In genomic region chr10:21684286-21685013, GRCm38 (mm10) we compare ENCODE assay signal across 13 mouse cellular contexts.
DNase-seq lines count a peak whose midpoint lies in the region; ATAC-seq lines count a peak whose summit lies in the region.
"Had no signal": no experiment of that assay in that cellular context is flagged by ENCODE, and none has a peak within 500 bp of the region (broad histone marks: within the 10 kb centered on the region; RNA-seq: fewer than 3 reads in every experiment).

No protein-coding gene starts in this region.

- no peak overlapping the region for H3K4me3 ChIP-seq in liver, embryonic 12.5 days
- H3K4me3 ChIP-seq: midbrain, embryonic 12.5 days; stomach, embryonic 15.5 days had no signal

- H3K4me2 ChIP-seq in liver, embryonic 12.5 days, result no peak overlapping the region
- H3K4me2 ChIP-seq: midbrain, embryonic 12.5 days; stomach, embryonic 15.5 days had no signal

- WGBS in liver, embryonic 12.5 days (ENCODE audit: insufficient replicate concordance), result 40% methylated on average over 9 of the region's 9 CpGs

- ATAC-seq in liver, embryonic 12.5 days, result no peak

- H3K4me1 ChIP-seq in liver, embryonic 12.5 days, result peaks cover 26% of the 10 kb centered on the region
- H3K4me1 ChIP-seq: stomach, embryonic 15.5 days had no signal

- H3K27ac ChIP-seq in liver, embryonic 12.5 days, result no peak overlapping the region
- H3K27ac ChIP-seq: liver, embryonic 14.5 days; midbrain, embryonic 12.5 days; stomach, embryonic 15.5 days had no signal

- no peaks in the 10 kb centered on the region for H3K36me3 ChIP-seq in liver, embryonic 12.5 days
- H3K36me3 ChIP-seq: midbrain, embryonic 12.5 days; stomach, embryonic 15.5 days had no signal

- no peaks in the 10 kb centered on the region for H3K27me3 ChIP-seq in liver, embryonic 12.5 days (replicated peaks)
- H3K27me3 ChIP-seq: midbrain, embryonic 12.5 days; stomach, embryonic 15.5 days had no signal

- H3K9me3 ChIP-seq in liver, embryonic 12.5 days (replicated peaks), result no peaks in the 10 kb centered on the region
- H3K9me3 ChIP-seq: midbrain, embryonic 12.5 days; stomach, embryonic 15.5 days had no signal

- peak; percentile 25 to 59 for DNase-seq in frontal cortex, adult 2 months (ENCODE audit: extremely low spot score in 1 of 2, low spot score in 1 of 2)
- DNase-seq in frontal cortex, postnatal 10 days (ENCODE audit: low spot score in 2 of 2), result no peak
- DNase-seq in right cerebral cortex, adult 2 months (ENCODE audit: low spot score in 2 of 2), result peak; percentile 18 to 23
- DNase-seq in right cerebral cortex, postnatal 4 days, result no peak
- peak; percentile 26 for DNase-seq in kidney, postnatal 10 days
- DNase-seq in spleen, postnatal 36 days (ENCODE audit: low spot score in 2 of 2), result no peak
- DNase-seq in ovary, postnatal 10 days (ENCODE audit: low spot score), result no peak
- DNase-seq: B cell, adult 2 months; cerebellum, postnatal 10 days had no signal

- H3K9ac ChIP-seq in liver, embryonic 12.5 days, result no peak overlapping the region
- H3K9ac ChIP-seq: liver, embryonic 14.5 days; midbrain, embryonic 12.5 days; stomach, embryonic 15.5 days had no signal

Comparison
In these comparisons a context has a peak if more than half of its experiments do, and no peak if none do; other contexts are left out.
1. DNase-seq: peak in frontal cortex, adult 2 months (2 of 2), right cerebral cortex, adult 2 months (2 of 2) and kidney, postnatal 10 days (single experiment); none in frontal cortex, postnatal 10 days (0 of 2), right cerebral cortex, postnatal 4 days (single experiment), spleen, postnatal 36 days (0 of 2) and ovary, postnatal 10 days (single experiment).